Mouse (Mus musculus): ENCODE measurements around the gene Carf.
"Not testable (repeated sequence)": the region's sequence is repeated elsewhere in the genome, so short reads cannot be mapped to it uniquely, and the experiment has no call there.

The Carf gene

GRCm38 (mm10) chr1:60098024-60098781, at the start of gene Carf, which contains the start of gene Wdr12:
Gene Carf, plus strand, starts transcription at chr1:60098247.
Gene Wdr12, minus strand, starts transcription at chr1:60098645.
- DNase-seq, result peak; percentile 97

- DNase-seq, result no peak
Measured at GRCm38 (mm10) chr1:60054659-60055058, 43.4 kb upstream of the Carf start.

DNA sequence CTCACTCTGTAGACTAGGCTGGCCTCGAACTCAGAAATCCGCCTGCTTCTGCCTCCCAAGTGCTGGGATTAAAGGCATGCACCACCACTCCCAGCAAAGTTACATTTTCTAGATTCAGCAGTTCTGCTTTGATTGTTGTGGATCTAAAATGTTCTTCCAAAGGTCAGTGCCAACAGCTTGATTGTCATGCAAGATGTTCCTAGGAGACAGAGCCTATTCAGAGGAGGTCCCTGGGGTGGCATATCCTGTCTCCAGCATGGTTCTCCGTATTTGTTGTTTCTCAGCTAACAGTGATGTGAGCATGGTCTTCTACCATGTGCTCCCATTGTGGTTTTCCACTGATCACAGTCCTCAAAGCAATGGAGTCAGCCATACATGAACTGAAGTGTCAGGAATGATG, 41.7 kb upstream of the Carf start:
- DNase-seq, result no peak

DNA sequence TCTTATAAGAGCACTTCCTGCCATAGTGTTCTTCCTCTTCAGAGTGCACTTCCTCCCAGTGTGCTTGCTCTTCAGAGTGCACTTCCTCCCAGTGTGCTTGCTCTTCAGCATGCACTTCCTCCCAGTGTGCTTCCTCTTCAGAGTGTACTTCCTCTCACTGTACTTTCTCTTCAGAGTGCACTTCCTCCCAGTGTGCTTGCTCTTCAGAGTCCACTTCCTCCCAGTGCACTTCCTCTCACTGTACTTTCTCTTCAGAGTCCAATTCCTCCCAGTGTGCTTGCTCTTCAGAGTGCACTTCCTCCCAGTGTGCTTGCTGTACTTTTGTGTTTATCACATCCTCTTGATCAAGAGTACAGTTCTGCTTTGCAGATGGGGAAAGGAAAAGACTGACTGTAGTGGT, 27.3 kb upstream of the Carf start:
- not testable (repeated sequence) for DNase-seq

- DNase-seq, result no peak
Measured at GRCm38 (mm10) chr1:60074935-60075334, 23.1 kb upstream of the Carf start.

DNA sequence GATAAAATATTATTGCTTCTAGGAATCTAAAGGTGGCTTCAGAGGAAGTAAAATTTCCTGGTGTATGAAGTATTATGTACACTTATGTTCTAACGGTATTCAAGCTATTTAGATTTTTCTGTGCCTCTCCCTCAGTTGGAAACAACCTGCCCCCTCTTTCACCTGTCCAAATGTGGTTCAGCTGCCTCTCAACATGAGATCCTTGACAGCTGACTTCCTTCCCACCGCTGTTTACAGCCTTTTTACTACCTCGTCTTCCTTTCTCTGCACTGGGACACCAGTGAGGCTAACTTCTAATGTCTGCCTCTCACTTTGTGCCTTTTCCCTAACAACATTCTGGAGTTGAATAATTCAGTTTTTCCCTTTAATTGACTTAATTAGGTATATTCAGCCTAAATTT, 22.5 kb upstream of the Carf start:
- DNase-seq, result no peak

DNA sequence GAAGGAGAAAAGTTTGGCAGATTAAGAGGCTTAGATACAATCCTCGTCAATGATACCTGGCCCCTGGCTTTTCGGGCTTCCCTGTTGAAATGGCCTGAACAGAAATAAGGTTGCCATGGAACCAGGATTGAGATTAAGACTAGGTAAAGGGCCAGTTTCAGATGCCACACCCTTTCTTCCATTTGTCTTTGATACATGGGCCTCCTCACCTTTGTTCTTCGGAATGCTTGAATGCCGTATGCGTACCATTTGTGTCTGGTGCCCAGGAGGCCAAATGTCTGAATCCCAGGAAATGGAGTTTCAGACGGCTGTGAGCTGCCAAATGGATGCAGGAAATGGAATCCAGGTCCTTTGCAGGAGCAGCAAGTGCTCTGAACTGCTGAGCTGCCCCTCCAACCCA, 21.6 kb upstream of the Carf start:
- DNase-seq, result no peak

- DNase-seq, result peak; percentile 23
Measured at GRCm38 (mm10) chr1:60096572-60097276, 1.3 kb upstream of the Carf start.

DNA sequence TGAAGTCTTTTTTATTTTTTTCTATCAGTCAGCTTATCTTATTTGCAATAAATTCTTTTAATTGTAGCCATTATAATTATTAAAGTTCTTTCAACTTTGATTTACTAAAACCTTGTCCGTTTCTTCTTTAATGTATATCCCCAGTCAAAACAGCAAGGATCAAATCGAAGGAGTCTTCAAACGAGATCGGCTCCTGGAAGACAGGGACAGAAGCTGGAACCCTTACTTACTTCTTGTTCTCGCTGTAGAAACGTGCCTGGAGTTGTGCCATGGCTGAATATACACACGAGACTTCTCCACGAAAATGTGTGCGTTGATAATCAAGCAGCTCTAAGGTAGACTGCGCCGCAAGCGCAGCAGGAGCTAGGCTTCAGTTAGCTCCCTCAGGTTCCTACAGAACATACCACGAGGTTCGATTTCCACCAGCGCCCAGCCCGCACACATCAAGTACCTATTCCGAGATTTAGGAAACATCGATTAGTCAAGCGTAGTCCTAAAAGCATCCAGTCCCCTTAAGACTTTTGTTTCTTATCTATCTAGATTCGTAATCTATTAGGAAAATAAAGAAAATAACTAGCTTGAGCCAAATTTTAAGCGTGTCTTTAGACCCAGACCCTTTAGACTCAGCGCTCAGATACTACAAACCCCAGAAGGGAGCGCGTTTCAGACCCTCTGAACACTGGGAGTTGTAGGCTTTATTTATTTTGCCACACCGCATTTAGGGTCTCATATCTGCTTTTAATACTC, 597 bp upstream of the Carf start:
- peak; percentile 78 for DNase-seq

- peak; percentile 14 for DNase-seq
Measured at GRCm38 (mm10) chr1:60098839-60099238, 792 bp downstream of the Carf start.

- DNase-seq, result no peak
Measured at GRCm38 (mm10) chr1:60104582-60104981, 6.5 kb downstream of the Carf start.

GRCm38 (mm10) chr1:60117721-60118455, 19.8 kb downstream of the Carf start:
- DNase-seq, result no peak

GRCm38 (mm10) chr1:60137346-60137745, 39.3 kb downstream of the Carf start:
- DNase-seq, result no peak

DNA sequence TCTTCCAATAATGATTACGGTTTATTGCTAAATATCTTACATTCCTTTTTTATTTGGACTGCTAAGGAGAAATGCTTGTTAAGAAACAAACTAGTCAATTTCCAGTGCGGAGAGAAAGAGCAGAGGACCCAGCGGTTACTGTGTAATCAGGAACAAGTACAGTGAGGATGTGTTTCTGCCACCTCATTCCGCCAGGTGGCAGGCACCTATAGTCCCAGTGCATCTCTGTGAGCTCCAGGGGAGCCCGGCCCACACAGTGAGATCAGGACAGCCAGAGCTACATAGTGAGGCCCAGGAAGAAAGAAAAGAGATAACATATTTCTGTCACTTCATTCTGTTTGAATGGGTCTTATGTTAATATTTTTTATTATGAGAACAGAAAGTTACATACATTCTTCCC, 54.7 kb downstream of the Carf start:
- DNase-seq, result no peak

GRCm38 (mm10) chr1:60156651-60157050, 58.6 kb downstream of the Carf start:
- DNase-seq, result no peak

DNA sequence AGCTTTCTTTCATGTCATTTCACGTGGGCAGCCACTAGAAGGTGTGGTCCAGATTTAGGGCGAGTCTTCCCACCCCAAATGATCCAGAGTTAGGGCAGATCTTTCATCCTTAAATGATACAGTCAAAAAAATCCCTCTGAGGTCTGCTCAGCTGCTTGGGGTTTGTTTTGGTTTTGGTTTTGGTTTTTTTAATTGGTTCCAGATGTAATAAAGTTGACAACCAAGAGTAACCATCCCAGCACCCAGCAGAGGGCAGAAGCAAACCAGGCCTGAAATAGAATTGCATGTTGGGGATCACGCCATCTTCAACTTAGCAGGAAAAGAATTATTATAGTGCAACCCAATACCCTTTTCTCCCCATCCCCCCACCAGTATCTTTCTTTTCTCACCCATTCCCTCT, 60.4 kb downstream of the Carf start:
- no peak for DNase-seq

GRCm38 (mm10) chr1:60163676-60164075, 65.6 kb downstream of the Carf start:
- no peak for DNase-seq

DNA sequence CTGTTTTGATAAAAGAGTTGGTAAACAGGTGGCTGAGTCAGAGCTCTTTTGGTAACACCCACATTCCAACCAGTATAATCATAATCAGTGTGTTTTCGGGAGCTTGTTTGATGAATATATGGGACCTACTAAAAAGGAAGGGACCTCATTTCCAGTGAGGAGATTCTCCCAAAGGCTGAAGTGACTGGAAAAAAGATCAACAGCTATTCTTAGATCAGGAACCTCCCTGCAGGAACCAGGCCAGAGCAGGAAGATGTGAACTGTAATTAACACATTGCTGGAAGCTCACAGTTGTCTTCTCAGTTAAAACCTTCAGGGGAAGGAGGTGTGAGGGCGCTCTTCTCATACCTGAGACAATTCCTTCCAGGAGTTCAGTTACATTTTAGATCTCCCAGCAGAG, 71.6 kb downstream of the Carf start:
- DNase-seq, result no peak

- DNase-seq, result no peak
Measured at GRCm38 (mm10) chr1:60170251-60170650, 72.2 kb downstream of the Carf start.

GRCm38 (mm10) chr1:60173119-60173518, 75.1 kb downstream of the Carf start:
- no peak for DNase-seq

DNA sequence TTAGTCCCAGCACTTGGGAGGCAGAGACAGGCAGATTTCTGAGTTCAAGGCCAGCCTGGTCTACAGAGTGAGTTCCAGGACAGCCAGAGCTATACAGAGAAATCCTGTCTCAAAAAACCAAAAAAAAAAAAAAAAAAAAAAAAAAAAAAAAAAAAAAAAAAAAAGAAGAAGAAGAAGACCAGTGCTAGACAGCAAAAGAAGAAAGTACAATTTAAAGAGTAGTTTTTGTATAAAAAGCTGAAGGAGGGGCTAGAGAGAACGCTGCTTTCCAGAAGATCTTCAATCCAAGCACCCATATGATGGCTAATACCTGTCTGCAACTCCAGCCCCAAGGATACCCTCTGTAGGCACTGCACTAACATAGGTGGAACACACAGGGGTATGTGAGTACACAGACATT, 79.8 kb downstream of the Carf start:
- DNase-seq, result not testable (repeated sequence)

DNA sequence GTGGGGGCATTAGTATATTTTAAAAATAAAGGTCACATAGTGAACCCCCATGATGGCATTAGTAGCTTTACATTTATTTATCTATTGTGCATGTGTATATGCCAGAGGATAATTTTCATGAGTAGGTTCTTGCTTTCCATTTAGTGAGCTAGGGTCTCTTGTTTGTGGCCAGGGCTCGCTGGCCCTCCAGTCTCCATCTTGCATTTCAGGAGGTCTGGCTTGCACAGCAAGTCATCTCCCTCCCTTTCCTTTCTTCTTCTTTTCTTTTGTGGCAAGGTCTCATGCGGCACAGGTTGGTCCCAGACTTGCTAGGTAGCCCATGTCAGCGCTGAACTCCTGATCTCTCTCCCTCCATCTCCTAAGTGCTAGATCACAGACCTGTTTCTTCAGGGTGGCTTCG, 81.3 kb downstream of the Carf start:
- peak; percentile 13 for DNase-seq

All from cerebellum, adult 9-11 months (tissue).